Mouse (Mus musculus) bone marrow, adult 2 months (tissue): ENCODE results near the gene Abhd4. TPM values are rescaled to one million over a fixed set of nuclear protein-coding genes. Genes with fewer than 3 reads are reported as not detected.

ENCODE experiments used
- H3K27ac ChIP-seq: fragments of 200-500 bp; 2 replicates; pipeline ENCODE4 v1.5.1; 2012; ENCODE audit warnings: low read depth, mild to moderate bottlenecking, control low read depth, inconsistent platforms, low read length; ENCODE audit not compliant: control insufficient read depth, poor library complexity, insufficient read depth
- H3K4me1 ChIP-seq: fragments of 200-500 bp; 2 replicates; pipeline ENCODE4 v1.6.1; 2011; ENCODE audit warnings: low read length; ENCODE audit not compliant: control insufficient read depth, insufficient read depth
- H3K4me3 ChIP-seq: fragments of 200-500 bp; replicated peaks from 2 replicates; pipeline ENCODE3; 2011; ENCODE audit warnings: mild to moderate bottlenecking, low read depth, low read length, control low read depth; ENCODE audit not compliant: control insufficient read depth
- CTCF ChIP-seq: fragments of 200-500 bp; IDR thresholded peaks from 2 replicates; pipeline ENCODE4 v1.5.1; 2011; ENCODE audit warnings: low read length, control low read depth; ENCODE audit not compliant: control insufficient read depth, insufficient read depth
- POLR2A ChIP-seq: fragments of 200-500 bp; IDR thresholded peaks from 2 replicates; pipeline ENCODE4 v1.6.1; 2011; ENCODE audit warnings: low read depth, mild to moderate bottlenecking, control low read depth, low read length, borderline replicate concordance; ENCODE audit not compliant: control insufficient read depth
- WGBS: fragments of 180-500 bp; shearing (Covaris S2); methylation state at CpG from one replicate; pipeline ENCODE4 v1.1.7; 2018; 5-methylcytosine and 5-hydroxymethylcytosine counted together
- polyA plus RNA-seq: library from polyadenylated mRNA; stranded (reverse); fragments of >200 nt; gene quantifications from 2 replicates; pipeline ENCODE4 v1.2.4, GENCODE M21; 2011; ENCODE audit warnings: low replicate concordance; ENCODE audit not compliant: missing spikeins, insufficient read depth, insufficient read length

Gene Abhd4
- polyA plus RNA-seq, 1 experiment, result 29.9 TPM

DNA sequence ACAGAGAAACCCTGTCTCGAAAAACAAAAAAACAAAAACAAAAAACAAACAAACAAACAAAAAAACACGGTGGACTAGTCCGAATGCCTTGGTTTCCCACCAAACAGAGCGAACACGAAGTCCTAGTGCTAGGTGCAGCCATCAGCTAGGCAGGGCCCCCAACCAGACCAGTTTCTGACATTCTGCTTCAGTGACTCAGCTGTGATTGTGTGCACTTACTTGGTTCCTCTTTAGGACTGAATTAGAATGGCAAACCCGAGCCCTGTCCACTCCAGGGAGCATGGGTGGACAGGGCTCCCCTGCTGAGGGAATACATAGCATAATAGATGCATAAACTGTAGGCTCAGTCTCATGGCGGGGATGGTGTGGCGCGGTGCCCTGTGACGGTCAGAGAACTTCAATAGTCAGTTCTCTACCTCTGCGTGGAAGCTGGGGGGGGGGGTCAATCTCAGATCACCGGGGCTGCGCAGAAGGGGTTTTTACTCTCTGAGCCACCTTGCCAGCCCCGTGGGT is 23.3 kb upstream of the Abhd4 start:
- peaks cover 2% of the 10 kb centered on the region; the same call in 1 of the 2 replicates for H3K4me1 ChIP-seq
- H3K27ac ChIP-seq, result peak overlapping the region; percentile 55
- H3K4me3 ChIP-seq, result no peak overlapping the region
- WGBS, result 48% methylated on average over 14 of the region's 14 CpGs
- TF ChIP-seq CTCF, result no peak
- TF ChIP-seq POLR2A, result no peak

DNA sequence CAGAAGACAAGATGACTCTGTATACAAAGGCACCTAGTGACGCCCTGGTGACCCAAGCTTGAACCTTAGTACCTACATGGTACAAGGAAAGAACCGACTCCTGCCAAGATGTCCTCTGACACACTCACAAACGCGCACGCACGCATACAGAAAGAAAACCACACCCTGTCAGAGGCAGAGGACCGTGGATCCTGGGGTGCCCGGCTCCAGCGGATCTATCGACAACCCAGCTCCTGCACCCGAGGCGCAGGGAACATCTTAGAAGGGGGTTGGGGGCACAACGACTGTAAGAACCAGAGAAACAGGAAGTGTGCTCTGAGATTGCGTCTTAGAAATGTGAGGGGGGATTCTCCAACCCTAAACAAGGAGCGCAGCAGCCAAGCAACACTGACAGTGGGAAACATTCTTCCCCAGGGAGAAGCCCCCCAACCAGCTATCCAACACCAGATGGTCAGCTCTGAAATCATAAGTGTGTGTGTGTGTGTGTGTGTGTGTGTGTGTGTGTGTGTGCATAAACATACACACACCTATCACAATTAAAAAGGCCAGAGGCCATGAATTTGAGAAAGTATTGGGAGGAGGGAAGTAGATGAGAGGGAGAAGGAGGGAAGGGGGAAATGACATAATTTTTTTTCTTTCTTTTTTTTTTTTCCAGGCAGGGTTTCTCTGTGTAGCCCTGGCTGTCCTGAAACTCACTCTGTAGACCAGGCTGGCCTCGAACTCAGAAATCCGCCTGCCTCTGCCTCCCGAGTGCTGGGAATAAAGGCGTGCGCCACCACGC is 22.6 kb upstream of the Abhd4 start:
- WGBS, result 26% methylated on average over 21 of the region's 21 CpGs
- TF ChIP-seq CTCF, result no peak
- TF ChIP-seq POLR2A, result no peak
- H3K4me3 ChIP-seq, result peak overlapping the region; percentile 1
- H3K27ac ChIP-seq, result peak overlapping the region; percentile 55
- peaks cover 2% of the 10 kb centered on the region; the same call in 1 of the 2 replicates for H3K4me1 ChIP-seq

DNA sequence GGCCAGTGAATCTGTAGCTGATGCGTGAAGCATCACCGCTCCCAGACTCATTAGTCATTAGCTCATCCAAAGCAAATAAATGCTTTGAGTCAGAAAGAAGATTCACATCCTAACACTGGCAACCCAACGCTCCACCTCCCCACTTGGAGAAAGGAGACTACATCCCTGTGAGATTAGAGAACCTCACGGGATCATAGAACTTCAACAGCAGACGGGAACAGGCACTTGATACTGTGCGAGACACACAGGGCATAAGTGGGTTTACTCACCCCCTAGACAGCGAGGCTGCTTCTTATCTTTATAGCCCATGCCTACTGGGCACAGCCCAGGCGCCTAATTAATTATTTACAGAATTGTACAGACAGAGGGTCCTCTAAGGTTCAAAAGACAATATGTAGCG is 21.8 kb upstream of the Abhd4 start:
- Histone ChIP-seq H3K4me3 (no peak overlapping the region), H3K4me1 (no peaks in the 10 kb centered on the region; the same call in 1 of the 2 replicates), H3K27ac (peak overlapping the region; percentile 48)
- 56% methylated on average over 9 of the region's 9 CpGs for WGBS
- TF ChIP-seq CTCF, result no peak
- TF ChIP-seq POLR2A, result no peak

DNA sequence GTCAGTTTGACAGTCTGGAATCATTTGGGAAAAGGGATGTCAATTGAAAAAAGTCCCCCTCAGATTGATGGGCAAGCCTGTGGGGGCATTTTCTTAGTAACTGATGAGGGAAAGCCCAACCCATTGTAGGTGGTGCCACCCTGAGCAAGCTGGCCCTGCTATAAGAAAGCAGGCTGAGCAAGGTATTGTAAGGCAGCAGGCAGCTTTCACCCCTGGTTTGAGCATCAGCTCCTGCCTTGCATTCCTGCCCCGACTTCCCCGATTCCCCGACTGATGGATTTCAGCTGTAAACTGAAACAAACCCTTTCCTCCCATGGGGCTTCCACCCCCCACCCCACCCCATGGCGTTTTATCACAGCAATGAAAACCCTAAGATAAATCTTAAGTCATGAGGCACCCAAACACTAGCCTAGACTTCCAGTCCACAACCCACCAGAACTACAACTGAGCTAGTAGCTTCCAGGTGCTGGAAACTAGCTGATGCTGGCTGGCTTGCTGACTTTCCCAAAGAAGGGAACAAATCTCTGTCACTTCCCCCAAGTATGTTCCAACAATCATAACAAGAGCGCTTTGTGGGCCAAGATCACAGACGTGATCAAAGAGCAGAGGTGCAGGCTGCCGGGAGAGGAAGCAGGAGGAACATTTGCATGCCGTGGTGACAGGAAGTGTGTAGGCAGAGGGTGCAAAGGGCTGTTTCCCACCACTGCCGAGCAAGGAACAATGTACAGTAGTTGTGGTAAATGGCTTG is 21.0 kb upstream of the Abhd4 start:
- Histone ChIP-seq H3K27ac (peak overlapping the region; percentile 77), H3K4me3 (no peak overlapping the region), H3K4me1 (no peaks in the 10 kb centered on the region; the same call in 1 of the 2 replicates)
- under 1% methylated on average over 9 of the region's 9 CpGs for WGBS
- TF ChIP-seq CTCF (no peak), POLR2A (no peak)

DNA sequence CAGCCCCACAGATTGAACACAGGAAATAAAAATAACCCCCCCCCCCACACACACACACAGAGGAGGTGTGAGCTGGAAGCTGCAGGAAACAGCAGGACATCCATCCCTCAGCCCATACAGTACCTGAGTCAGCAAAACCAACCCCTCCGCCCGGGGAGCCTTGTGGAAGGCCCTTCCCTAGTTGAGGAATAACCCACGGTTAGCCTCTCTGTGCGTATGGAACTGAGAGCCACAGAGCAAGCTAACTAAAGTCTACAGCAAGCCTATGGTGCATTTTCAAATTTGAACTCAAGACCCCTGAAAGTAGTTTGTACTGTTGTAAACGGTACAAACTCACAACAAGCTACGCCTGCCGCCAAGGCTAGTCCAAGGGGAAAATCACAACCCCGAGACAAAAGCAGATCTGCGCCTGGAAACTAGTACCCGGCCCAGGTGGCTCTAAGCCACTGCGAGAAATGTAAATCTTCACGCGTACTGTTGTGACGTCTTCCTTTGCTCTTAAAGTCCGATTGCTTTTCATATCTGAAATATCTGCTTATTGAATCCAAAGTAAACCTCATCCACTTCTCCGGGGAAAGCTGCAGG is 20.3 kb upstream of the Abhd4 start:
- no peak overlapping the region for H3K4me3 ChIP-seq
- peak overlapping the region; percentile 76 for H3K27ac ChIP-seq
- WGBS, result 42% methylated on average over 16 of the region's 16 CpGs
- TF ChIP-seq CTCF (no peak), POLR2A (no peak)
- no peaks in the 10 kb centered on the region; the same call in 1 of the 2 replicates for H3K4me1 ChIP-seq

DNA sequence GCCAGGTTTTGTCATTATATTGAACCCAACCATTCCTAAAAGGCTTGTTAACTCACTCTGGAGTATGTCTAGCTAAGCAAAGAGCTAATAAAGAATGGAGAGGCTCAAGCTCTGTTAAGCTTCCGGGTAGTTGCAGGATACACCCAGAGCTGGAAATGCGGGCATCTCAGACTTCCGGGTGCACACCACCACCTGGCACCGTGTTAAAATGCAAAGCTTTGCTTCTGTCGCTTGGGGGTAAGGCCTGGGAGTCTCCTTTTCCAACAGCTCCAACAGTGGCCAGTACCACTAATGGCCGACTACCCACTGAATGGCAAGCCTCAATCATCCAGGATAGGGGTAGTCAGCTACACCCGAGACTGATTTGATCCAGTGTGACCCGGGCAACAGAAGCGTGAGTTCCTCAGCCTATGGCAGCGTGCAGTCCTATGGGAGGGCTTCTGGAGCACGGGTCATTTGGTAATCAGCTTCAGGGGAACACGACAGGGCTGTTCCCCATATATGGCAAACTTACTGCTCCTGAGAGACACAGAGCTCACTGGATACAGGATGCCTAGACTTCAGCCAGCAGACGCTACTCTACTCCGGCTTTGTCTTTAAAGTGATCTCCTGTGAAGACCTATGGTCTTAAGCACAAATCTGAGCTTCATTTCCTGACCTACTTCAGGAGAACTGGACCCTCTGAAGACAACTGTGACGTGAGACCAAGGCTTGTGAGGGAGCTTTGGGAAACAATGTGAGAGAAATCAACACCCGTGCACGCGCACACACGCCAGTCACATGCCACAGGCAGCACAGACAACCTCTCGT is 19.6 kb upstream of the Abhd4 start:
- no peak overlapping the region for H3K27ac ChIP-seq
- no peak for TF ChIP-seq CTCF
- no peak for TF ChIP-seq POLR2A
- H3K4me3 ChIP-seq, result no peak overlapping the region
- 84% methylated on average over 20 of the region's 20 CpGs for WGBS
- no peaks in the 10 kb centered on the region; the same call in 1 of the 2 replicates for H3K4me1 ChIP-seq

DNA sequence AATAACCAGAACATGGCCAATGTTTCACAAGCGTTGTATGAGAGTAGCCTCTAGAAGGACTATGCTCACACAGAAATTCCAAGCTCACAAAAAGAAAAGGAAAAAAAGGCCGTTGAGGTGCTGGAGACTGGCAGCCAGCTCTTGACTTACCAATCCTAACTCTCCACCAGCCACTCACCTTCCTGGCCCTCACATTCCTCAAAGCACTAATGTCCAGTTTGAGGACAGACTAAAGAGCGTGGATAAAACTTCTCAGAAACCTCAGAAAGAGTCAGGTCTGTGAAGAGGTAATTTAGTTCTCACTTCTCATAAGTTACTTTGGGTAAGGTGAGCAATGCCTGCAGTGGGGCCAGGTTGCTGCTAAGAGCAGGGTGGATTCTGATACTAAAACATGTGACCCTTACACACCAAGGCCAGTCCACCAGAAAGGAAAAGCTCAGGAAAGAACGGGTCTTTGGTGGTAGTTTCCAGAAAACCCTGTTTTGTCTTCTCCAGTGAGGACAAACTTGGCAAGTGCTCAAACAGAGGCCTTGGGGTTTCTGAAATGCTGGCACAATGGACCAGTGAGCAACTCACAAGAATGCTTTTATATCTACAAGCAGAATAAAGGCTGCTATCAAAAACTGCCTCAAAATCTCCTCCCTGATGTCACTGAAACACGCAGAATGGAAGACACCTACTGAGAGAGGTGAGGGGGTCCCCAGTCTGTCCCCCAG is 18.0 kb upstream of the Abhd4 start:
- no peak overlapping the region for H3K27ac ChIP-seq
- H3K4me1 ChIP-seq, result no peaks in the 10 kb centered on the region; the same call in 1 of the 2 replicates
- TF ChIP-seq CTCF (no peak), POLR2A (no peak)
- H3K4me3 ChIP-seq, result no peak overlapping the region
- 85% methylated on average over 5 of the region's 5 CpGs for WGBS
